Mouse (Mus musculus) stomach, embryonic 14.5 days (tissue): ENCODE measurements at regions not wholly inside any gene's neighbourhood (a gene's known extent, or its start where the extent isn't known, plus 50 kb on each side); places are given as distances from the start of the nearest gene placed in this dataset.
A peak's percentile ranks its signal among the peaks of the same experiment; 100 is the strongest.

Experiments
- ATAC-seq: fragments of 200-750 bp; cut with Nextera tagmentation; 2 replicates; pipeline ENCODE4 v1.8.0; 2017; ENCODE audit warnings: low read depth, moderate TSS enrichment; ENCODE audit not compliant: insufficient number of reproducible peaks, insufficient read depth, low FRiP score
- H3K27ac ChIP-seq: fragments of 300-500 bp; sonication (generic); 2 replicates; pipeline ENCODE4 v1.5.1; 2014; ENCODE audit warnings: mild to moderate bottlenecking, low read length, moderate library complexity, mixed read lengths
- H3K27me3 ChIP-seq: fragments of 300-500 bp; sonication (generic); 2 replicates; pipeline ENCODE4 v1.6.1; 2014; ENCODE audit warnings: low read length, control low read depth, mixed read lengths; ENCODE audit not compliant: control insufficient read depth, insufficient read depth
- H3K36me3 ChIP-seq: fragments of 300-500 bp; sonication (generic); 2 replicates; pipeline ENCODE4 v1.6.1; 2014; ENCODE audit warnings: mild to moderate bottlenecking, control low read depth, low read length, moderate library complexity, mixed read lengths; ENCODE audit not compliant: control insufficient read depth, insufficient read depth
- H3K4me1 ChIP-seq: fragments of 300-500 bp; sonication (generic); 2 replicates; pipeline ENCODE4 v1.6.1; 2014; ENCODE audit warnings: low read length, control low read depth, mixed read lengths; ENCODE audit not compliant: control insufficient read depth, insufficient read depth
- H3K4me2 ChIP-seq: fragments of 300-500 bp; sonication (generic); replicated peaks from 2 replicates; pipeline ENCODE4 v1.6.1; 2014; ENCODE audit warnings: low read depth, low read length, control low read depth
- H3K4me3 ChIP-seq: fragments of 300-500 bp; sonication (generic); 2 replicates; pipeline ENCODE4 v1.5.1; 2014; ENCODE audit warnings: low read depth, low read length, control low read depth
- H3K9ac ChIP-seq: fragments of 300-500 bp; sonication (generic); replicated peaks from 2 replicates; pipeline ENCODE4 v1.6.1; 2014; ENCODE audit warnings: low read depth, mild to moderate bottlenecking, control low read depth, low read length, moderate library complexity, mixed read lengths
- H3K9me3 ChIP-seq: fragments of 300-500 bp; sonication (generic); 2 replicates; pipeline ENCODE4 v1.6.1; 2016; ENCODE audit warnings: low read depth, low read length, control low read depth; ENCODE audit not compliant: control insufficient read depth
- WGBS: fragments of 180-500 bp; shearing (Covaris S2); extraction: QIAGEN DNeasy Blood & Tissue Kit; methylation state at CpG from one replicate; pipeline ENCODE4 v1.1.7; 2014; 5-methylcytosine and 5-hydroxymethylcytosine counted together

DNA sequence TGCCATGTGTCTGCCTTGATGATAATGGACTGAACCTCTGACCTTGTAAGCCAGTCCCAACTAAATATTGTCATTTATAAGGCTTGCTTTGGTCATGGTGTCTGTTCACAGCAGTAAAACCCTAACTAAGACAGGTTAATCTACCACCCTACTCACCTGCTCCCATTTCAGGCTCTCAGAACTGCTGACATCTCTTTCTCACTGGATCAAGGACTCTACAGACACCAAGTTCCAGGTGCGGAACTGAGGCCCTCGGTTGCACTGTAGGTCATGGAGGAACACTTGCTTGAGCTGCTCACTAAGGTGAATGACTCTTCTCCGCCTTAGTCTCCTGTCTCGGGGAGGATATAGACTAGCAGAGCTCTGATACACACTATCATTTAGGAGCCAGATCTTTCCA lies 254.0 kb upstream of the Myt1l start:
- Histone ChIP-seq H3K4me2 (no peak overlapping the region), H3K27ac (no peak overlapping the region), H3K9ac (no peak overlapping the region), H3K4me1 (no peaks in the 10 kb centered on the region), H3K27me3 (no peaks in the 10 kb centered on the region), H3K9me3 (no peaks in the 10 kb centered on the region), H3K4me3 (no peak overlapping the region), H3K36me3 (no peaks in the 10 kb centered on the region)
- 93% methylated on average over 4 of the region's 4 CpGs for WGBS
- ATAC-seq: no peak

DNA sequence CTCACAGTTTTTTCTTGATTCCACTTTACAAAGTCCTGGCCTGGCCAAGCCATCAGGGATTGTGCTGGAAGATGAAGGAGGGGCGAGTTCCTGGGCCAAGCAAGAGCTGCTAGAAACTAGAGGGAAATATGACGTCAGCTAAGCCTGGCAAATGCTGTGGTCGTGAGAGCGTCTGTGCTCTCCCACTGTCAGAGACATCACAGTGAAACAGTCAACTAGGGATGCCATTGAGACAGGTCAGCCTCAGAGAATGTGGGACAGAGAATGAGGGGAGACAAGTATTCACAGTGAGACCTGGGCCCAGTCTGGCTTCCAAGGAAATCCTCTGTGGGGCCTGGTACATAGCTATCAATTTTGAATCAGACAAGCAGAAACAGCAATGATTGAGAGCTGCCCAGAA lies 252.5 kb upstream of the Myt1l start:
- Histone ChIP-seq H3K9me3 (no peaks in the 10 kb centered on the region), H3K4me3 (no peak overlapping the region), H3K4me1 (no peaks in the 10 kb centered on the region), H3K4me2 (no peak overlapping the region), H3K27ac (no peak overlapping the region), H3K36me3 (no peaks in the 10 kb centered on the region), H3K9ac (no peak overlapping the region), H3K27me3 (no peaks in the 10 kb centered on the region)
- no peak for ATAC-seq
- WGBS: 64% methylated on average over 4 of the region's 4 CpGs

DNA sequence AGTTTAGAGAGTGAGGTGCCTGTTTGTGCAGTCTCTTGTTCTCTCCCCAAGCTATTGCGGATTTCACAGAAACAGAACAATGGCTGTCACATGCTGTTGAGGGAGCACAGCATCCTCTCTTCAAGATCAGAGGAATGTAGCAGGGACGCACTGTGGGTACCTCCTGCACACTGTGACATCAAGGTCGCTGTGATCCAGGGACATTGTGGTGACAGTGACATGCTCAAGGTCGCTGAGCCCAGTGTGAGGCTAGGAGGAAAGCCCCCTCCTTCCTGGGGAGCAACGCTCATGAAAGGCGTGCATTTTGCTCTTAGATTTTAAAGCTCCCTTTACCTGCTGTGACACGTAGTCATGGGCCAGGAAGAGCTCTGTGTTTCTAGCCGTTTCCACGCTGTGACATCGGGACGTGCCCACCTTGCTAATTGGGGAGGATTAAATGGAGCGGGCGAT lies 248.5 kb upstream of the Myt1l start:
- no peaks in the 10 kb centered on the region for H3K27me3 ChIP-seq
- no peak overlapping the region; the same call in 1 of the 2 replicates for H3K27ac ChIP-seq
- no peaks in the 10 kb centered on the region for H3K9me3 ChIP-seq
- 12% methylated on average over 13 of the region's 13 CpGs for WGBS
- no peak overlapping the region for H3K4me3 ChIP-seq
- no peak for ATAC-seq
- H3K36me3 ChIP-seq: no peaks in the 10 kb centered on the region
- H3K4me1 ChIP-seq: no peaks in the 10 kb centered on the region
- no peak overlapping the region for H3K9ac ChIP-seq
- H3K4me2 ChIP-seq: peak overlapping the region; percentile 24

DNA sequence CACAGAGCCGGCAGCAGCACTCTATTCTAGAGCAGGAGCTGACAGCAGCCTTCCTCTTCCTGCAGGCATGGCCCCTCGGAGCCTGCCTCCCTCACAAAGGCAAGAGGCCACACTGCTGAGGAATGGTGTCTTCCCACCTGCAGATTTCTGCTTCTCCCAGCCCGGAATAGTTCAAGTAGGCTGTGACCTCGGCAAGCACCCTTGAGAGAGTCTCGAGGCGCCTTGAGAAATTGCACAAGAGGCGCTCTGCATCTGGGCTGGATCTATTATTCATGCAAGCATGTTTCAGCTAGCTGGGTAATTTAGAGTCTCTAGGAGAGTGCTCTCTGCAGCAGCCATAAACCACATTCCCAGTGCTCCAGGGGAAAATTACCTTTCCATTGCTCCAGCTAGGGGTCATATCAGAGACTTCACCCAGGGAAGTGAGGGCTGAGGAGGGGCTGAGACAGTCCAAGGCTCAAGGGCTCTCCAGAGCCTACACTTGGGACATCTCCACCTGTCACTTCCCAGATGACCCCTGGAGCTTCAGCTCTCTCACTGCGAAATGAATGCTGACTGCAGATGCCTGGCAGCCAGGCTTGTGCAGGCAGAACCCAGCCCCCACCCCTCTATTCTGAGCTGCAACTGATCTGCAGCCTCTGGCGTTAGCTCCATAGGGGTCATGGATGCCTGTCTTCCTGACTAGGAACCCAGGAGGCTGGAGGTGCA lies 247.9 kb upstream of the Myt1l start:
- Histone ChIP-seq H3K27me3 (no peaks in the 10 kb centered on the region), H3K4me2 (peak overlapping the region; percentile 24), H3K36me3 (no peaks in the 10 kb centered on the region), H3K4me3 (no peak overlapping the region), H3K4me1 (no peaks in the 10 kb centered on the region), H3K27ac (no peak overlapping the region; the same call in 1 of the 2 replicates), H3K9me3 (no peaks in the 10 kb centered on the region), H3K9ac (no peak overlapping the region)
- ATAC-seq: peak; percentile 46; the same call in 1 of the 2 replicates
- 8% methylated on average over 9 of the region's 9 CpGs for WGBS

DNA sequence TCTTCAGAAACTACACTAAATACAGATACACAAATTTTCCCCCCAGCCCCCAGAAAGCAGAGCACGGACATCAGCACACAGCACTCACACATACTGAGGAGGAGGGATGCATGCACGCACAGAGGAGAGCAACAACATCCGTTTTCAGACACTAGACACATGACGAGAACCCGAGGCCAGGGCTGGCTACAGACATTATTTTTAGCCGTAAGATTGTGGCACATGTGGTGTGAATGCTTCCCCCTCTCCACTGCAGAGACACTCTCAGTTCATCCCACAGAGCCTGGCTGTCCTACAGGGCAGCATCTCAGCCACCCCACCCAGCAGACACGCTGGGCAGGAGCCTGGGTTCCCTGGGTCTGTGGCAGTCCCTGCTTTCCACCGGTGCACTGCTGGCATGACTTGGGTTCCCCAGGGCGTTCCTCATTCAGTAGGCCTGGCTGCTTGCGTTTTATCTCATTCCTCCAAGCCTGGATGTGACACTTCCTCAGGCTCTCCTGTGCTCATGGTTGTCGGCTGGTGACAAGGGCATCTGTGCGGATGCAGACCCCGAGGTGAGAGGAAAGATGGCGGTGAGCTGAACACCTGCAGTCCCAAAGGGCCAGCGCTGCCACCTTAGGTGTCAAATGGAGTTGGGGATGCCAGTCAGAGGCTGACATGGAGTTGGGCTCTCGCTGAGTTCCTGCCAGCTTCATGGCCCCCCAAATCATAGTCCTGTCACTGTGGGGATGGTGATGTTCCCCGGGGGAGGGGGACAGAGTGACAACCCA lies 247.1 kb upstream of the Myt1l start:
- no peaks in the 10 kb centered on the region for H3K27me3 ChIP-seq
- no peaks in the 10 kb centered on the region for H3K36me3 ChIP-seq
- H3K9ac ChIP-seq: no peak overlapping the region
- no peak overlapping the region for H3K4me3 ChIP-seq
- H3K27ac ChIP-seq: no peak overlapping the region
- H3K4me1 ChIP-seq: no peaks in the 10 kb centered on the region
- no peak overlapping the region for H3K4me2 ChIP-seq
- ATAC-seq: no peak
- no peaks in the 10 kb centered on the region for H3K9me3 ChIP-seq
- 61% methylated on average over 17 of the region's 17 CpGs for WGBS

DNA sequence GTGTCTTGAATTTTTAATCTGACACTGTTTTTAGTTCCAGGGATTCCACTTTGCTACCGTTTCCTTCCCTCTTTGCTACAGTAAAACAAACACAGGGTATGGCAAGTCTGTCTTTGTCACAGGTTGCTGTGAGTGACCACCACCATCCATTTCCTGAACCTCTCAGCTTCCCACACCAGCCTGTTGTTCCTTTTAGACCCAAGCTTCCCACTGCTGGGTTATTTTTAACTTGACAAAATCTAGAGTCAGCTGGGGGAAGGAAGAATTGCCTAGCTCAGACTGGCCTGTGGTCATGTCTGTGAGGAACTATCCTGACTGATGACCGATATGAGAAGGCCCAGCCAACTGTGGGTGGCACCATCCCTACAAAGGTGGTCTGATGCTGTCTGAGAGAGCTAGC lies 239.4 kb upstream of the Myt1l start:
- 73% methylated on average over 2 of the region's 2 CpGs for WGBS
- Histone ChIP-seq H3K36me3 (no peaks in the 10 kb centered on the region), H3K4me1 (no peaks in the 10 kb centered on the region), H3K9ac (no peak overlapping the region), H3K4me2 (no peak overlapping the region), H3K27ac (no peak overlapping the region), H3K27me3 (no peaks in the 10 kb centered on the region), H3K9me3 (no peaks in the 10 kb centered on the region), H3K4me3 (no peak overlapping the region)
- ATAC-seq: no peak

DNA sequence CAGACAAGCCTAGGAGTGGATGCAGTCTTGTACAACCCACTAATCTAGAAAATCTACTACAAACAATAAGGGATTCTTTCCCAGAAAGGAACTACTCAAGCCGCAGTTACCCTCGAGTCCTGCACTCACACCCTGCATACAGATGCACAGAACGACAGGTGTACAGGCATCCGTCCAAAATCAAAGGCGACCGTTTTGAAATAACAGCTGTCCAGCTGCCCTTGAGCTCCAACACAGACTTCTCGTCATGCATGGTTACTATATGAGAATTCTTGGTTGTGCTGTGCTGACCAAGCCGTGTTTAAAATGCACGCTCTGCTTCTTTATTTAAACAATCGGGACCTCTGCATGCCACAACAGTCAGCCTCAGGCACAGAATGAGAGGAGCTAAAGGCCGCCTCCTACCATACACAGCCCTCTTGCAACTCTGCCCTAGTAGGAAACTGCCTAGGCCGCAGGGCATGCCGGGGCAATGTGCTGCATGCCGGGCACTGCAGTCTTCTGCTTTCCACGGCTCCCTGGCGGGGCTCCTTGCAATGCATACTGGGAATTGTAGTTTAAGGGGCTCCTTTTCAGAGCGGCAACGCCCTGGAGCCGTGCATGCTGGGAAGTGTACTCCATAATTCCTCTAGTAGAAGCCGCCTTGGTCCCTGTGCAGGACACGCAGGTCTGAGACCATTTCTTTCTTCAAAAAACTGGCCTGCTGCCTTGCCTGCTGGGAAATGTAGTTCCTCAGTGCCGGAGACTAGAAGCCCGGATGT lies 237.4 kb upstream of the Myt1l start:
- WGBS: 7% methylated on average over 23 of the region's 23 CpGs
- peak; percentile 99 for ATAC-seq

DNA sequence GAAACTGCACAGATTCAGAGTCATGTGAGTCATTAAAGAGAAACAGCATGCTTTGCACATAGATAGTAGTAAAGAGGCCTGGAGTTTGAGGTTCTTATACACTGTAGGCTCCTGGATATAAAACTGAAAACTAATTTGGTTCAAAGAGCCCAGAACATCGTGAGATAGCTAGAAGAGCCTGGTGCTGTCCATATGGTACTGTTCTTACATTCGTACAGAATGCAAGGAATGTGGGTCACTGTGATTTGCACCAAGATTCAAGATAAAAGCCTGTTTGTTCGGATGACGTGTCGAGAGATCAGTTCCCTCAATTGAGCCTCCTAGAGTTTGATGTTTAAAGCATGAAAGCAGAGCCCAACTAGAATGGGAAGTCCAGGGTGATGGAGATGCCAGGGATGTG lies 230.2 kb upstream of the Myt1l start:
- Histone ChIP-seq H3K4me3 (no peak overlapping the region), H3K36me3 (no peaks in the 10 kb centered on the region), H3K27ac (no peak overlapping the region), H3K9me3 (no peaks in the 10 kb centered on the region), H3K27me3 (no peaks in the 10 kb centered on the region), H3K4me2 (no peak overlapping the region), H3K4me1 (no peaks in the 10 kb centered on the region), H3K9ac (no peak overlapping the region)
- WGBS: 68% methylated on average over 5 of the region's 5 CpGs
- ATAC-seq: no peak

More for the DNA sequence above, 237.4 kb upstream of the Myt1l start:
- Histone ChIP-seq H3K9me3 (no peaks in the 10 kb centered on the region), H3K36me3 (no peaks in the 10 kb centered on the region), H3K4me1 (no peaks in the 10 kb centered on the region), H3K4me2 (peak overlapping the region; percentile 59), H3K9ac (peak overlapping the region; percentile 40), H3K27me3 (no peaks in the 10 kb centered on the region), H3K27ac (no peak overlapping the region; the same call in 1 of the 2 replicates), H3K4me3 (peak overlapping the region; percentile 36)
